Mouse (Mus musculus): ENCODE data around the gene Rpl23. TPM values are rescaled to one million over a fixed set of nuclear protein-coding genes. Genes with fewer than 3 reads are reported as not detected.

The Rpl23 gene
- 1,000 to 10,000 TPM in 1 of 2 experiments, 100 to 1,000 TPM in 1; 884 to 1,093 TPM for polyA plus RNA-seq (2017; shearing (Covaris generic))

DNA sequence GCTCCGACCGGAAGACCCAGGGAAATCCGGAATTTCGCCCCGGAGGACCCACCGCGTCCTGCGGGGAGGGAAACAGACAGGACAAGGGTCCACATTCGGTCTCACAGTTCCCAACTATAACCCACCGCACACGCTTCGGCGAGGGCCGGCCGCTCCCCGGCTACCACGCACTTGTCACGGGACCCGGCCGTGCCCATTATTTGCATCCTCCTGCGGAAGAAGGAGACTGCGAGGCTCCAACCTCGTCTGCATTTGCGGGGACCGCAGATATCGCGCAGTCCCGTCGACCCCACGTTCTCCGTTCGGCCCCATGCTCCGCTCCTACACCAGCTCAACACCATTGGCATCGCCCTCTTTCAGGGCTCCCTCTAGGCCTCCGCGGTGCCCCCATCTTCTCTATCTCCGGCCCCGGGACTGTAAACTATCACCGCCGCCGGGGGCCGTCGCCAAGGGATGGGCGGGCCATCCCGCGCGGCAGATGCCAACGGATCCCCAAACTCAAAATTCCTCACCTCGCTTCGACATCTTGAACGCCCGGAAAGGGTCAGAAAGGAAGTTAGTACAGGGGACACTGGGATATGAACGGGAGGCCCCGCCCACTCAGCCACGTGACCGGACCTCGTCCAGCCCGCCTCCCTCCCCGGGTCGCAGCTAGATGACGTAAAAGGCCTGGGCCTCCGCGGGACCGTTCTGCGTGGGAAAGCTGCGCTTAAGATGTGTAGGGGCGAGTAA is at the start of gene Rpl23:
Rpl23 (minus strand) TSS at position 606 of the 732 bp plus-strand sequence.
- ATAC-seq = peak; percentile 91

DNA sequence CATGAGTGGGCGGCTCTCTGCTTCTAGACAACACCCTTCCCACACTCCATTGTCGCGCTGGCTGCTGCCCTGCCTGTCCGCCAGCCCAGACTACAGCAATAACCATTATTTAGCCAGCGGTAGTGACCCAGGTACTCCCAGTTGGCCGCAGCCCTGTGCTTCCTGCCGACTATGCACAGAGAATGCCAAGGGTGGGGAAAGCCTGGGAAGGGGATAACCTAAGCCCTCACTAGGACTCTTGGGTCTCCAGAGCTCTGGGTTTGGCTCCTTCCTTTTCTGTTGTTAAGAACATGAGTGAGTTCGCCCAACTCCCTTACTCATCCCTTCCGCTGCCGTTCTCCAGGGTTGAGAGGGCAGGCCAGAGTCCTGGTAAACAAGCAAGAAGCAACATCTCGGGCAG is 49.8 kb upstream of the Rpl23 start:
- ATAC-seq = no peak

DNA sequence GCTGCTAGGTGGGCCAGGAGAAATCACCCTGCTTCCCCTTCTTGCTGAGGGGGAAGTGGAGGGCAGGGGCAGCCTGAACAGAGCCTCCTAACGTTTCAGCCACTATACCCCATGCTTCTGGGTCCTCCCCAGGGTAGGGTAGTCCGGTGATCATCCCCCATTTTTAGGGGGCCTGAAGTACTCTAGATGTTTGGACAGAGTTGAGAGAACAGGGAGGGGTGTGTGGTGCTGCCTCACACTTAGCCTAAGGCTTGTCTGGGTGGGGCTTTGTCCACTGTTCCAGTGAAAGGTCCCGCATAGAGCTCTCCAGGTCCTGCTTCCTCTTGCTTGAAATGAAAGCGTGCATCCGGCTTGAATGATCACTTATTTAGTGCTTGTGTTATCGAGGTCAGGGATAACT is 48.3 kb upstream of the Rpl23 start:
- no peak for ATAC-seq

DNA sequence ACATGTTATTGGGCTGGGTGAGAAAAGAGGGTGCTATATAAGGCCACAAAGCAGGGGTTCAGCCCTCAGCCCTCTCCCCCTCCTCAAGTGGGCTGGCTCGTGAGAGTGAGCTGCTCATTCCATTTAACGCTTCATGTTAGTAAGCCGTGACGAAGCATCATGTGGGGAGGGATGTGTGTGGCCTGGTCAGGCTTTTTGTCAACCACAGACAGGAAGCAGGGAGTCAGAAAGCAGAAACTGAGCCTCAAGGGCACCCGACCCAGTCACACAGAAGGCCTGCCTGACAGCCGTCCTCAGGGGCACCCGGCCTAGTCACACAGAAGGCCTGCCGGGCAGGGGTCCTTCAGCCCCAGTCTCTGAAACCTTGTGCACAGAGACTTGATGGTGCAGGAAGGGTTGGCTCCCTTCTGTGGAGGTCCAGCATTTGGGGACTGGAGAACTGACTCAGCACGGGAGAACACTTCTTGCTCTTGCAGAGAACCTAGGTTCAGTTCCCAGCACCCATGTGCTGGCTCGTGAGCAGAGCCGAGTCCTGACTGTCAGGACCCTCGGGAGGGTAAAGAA is 47.8 kb upstream of the Rpl23 start:
- peak; percentile 44 for ATAC-seq

GRCm38 (mm10) chr11:97829365-97829764 is 47.1 kb upstream of the Rpl23 start:
- no peak for ATAC-seq

DNA sequence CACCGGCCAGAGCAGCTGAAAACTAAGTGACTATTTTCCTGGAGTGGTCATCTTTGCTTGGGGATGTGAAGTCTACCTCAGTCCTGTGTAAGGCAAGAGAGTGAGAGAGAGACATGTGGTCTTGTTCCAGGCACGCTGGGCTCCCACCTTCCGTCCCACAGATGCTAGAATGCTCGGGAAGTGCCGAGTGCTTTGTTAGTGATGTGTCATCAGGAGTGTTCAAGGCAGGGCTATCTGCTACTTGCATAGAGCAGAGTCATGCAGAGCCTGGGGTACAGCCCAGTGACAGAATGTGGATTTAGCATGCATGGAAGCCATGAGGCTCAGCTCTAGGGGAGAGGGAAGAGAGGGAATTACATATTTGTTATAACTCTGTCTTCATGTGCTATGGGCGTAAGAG is 45.4 kb upstream of the Rpl23 start:
- no peak for ATAC-seq

DNA sequence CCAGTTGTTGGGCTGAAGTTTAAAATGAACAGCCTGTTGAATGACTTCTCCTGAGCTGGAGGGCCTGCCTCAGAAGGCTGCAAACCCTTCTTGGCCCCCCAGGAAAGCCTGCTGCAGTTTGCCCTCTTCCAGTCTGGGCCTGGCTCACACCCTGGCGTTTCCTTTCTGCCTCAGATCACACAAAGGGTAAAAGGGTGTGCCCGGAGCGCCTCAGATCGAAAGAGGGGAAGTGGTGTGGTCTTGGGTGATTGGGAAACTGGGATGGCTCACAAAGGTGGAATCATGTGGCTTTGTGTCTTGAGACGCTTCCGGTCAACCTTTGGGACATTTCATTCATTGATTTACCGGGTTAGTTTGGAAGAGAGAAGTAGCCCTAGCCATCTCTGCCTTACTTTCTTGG is 44.2 kb upstream of the Rpl23 start:
- ATAC-seq = no peak

DNA sequence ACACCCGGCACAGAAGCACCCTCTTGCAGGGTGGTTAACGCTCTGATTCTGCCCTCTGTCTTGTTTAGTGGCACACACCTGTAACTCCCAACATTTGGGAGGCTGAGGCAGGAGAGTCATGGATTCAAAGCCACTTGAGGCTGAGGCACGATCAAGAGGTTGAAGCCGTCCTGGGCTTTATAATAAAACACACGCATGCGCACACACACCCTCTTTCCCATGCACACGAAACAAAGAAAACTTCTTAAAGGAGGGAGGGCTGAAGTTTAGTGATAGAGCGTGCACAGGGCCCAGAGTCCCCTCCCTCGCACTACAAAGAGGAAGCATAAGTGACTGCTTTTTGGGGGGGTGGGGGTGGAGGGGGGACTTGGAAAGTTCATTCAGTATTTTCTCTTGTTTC is 43.7 kb upstream of the Rpl23 start:
- no peak for ATAC-seq

DNA sequence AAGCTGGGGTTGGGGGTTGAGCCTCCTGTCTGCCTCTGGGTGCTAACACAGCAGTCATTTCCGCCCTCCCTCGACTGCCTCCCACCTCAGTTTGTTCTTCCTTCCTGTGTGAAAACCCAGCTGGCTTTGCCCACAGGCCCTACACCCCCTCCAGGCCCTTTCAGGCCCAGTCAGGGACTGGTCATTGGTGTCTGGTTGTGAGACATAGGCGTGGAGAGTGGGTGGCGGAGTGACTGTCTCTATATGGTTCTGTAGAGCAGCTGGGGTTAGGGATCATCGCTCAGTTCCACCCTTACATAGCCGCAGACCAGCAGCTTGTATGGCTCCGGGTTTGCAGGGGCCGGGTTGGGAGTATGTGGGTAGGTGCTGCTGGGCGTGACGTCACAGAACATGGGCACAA is 43.1 kb upstream of the Rpl23 start:
- ATAC-seq = peak; percentile 72

DNA sequence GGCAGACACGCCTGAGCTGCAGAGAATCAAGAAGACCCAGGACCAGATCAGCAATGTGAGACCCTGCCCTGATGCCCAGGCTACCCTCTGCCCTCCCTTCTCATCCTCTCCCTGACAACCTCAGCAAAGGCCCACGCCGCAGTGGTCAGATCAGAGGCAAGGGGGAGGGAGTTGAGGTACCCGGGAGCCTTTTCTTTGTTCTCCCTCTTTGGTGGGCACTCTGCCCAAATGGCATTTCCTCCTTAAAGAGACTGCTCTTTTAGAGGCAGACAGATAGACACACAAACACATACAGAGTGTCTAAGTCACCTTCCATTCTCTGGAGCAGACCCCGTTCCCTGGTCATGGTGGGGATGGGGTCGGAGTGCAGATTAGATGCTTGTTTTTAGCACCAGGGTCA is 42.7 kb upstream of the Rpl23 start:
- no peak for ATAC-seq

GRCm38 (mm10) chr11:97824168-97824567 is 41.9 kb upstream of the Rpl23 start:
- no peak for ATAC-seq

- no peak for ATAC-seq
Observed at GRCm38 (mm10) chr11:97822840-97823603, 40.8 kb upstream of the Rpl23 start.

- peak; percentile 82 for ATAC-seq
Observed at GRCm38 (mm10) chr11:97821401-97822064, 39.3 kb upstream of the Rpl23 start.

DNA sequence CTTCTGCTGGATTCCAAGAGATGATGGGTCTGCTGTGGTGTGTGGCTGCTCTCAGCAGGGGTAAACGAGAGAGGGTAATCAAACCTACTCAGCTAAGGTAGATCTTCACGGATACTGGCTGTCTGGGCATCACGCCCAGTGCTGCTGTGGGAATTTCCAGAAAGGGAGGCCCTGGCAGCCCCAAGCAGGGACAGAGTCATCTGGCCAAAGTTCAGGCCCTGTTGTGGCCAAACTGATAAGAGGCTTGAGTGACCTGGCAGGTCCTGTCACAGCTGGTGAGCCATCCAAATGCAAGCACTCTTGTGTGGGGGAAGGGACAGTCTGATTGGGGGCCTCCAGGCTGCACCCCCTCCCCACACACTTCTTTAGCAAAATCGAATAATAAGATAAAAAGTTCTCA is 38.6 kb upstream of the Rpl23 start:
- no peak for ATAC-seq

DNA sequence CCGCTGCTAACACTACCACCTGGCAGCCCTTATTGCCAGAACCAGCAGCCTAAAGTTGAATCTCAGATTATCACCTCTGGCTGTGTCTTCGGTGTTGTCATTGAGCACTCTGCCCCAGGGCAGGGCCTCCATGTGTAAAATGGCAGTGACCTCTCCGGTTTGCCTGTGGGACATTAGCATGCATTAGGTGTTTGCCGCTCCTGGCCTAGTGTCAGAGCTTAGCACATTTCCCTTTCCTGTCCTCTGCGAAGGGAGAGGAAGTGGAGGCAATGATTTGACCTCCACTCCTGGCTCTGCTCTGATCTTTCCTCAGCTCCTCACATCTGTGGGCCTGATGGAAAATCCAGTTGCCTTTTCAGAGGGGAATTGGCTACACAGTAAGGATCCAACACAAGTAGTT is 37.7 kb upstream of the Rpl23 start:
- ATAC-seq = no peak

DNA sequence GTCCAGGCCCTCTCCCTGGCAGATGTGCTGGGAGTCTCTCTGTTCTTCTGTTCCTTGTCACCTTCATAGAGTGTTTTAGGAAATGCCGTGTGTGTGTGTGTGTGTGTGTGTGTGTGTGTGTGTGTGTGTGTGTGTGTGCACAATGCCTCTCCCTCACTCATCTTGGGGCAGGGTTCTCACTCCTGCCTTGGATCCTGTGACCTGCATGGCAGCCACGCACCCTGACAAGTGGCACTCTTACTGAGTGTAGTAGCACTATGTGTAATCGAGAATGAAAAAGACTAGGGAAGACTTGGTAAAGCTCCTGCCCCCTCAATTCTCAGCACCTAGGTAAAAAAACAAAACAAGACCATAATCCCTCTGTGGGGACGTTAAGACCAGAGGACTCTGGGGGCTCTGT is 36.9 kb upstream of the Rpl23 start:
- ATAC-seq = no peak

GRCm38 (mm10) chr11:97818571-97818970 is 36.3 kb upstream of the Rpl23 start:
- ATAC-seq = no peak

DNA sequence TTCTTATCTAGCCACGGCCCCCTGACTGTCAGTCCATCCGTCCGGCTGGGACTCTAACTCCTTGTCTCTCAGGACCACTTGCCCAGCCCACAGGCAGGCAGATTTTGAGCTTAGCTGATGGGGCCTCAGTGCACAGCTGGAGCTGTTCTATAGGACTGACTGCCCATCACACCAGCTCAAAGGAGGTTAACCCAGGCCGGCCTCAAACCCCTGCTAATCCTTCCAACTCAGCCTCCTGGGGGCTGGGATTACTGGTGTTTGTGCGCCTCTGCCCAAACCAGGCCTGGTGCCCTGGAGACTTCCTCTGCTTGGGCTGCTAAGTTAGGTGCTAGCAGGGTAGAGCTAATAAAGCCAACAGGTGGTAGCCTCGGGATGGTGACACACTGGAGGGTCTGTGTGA is 35.8 kb upstream of the Rpl23 start:
- ATAC-seq = no peak

DNA sequence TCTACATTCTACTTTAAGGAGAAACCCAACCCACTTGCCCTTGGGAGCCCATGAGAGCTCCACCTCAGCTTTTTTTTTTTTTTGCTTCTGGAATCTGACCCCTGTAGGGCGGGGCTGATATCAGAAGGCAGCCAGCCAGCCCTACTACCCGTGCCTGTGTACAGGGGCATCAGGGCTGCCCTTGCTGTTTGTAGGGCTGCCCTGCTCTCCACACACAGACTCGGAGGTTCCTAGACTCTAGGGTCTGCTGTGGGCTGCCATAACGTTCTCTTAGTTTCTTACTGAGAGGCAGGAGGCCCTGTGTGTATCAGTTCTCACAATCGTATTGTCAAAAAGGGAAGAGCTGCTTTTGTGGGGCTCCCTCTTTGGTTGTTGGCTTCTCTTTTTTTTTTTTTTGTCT is 35.1 kb upstream of the Rpl23 start:
- no peak for ATAC-seq

GRCm38 (mm10) chr11:97816916-97817315 is 34.7 kb upstream of the Rpl23 start:
- ATAC-seq = no peak

DNA sequence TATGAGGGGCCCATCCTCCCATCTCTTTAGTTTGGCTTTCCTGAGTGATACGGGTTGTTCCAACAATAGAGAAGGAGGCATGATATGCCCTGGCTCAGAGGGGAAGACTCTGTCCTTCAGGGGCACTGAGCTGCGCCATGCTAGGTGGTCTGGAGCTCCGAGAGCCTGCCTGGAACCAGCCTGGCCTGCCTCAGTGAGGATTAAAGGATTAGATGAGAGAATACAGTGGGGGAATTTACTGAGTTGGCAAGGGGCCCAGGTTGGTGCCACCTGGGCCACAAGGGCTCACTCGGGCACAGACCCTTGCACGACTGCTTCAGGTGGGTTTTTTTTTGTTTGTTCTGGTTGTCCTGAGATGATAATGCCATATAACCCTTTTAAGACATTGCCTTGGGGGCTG is 33.9 kb upstream of the Rpl23 start:
- no peak for ATAC-seq

- ATAC-seq = no peak
Observed at GRCm38 (mm10) chr11:97815736-97816135, 33.5 kb upstream of the Rpl23 start.

DNA sequence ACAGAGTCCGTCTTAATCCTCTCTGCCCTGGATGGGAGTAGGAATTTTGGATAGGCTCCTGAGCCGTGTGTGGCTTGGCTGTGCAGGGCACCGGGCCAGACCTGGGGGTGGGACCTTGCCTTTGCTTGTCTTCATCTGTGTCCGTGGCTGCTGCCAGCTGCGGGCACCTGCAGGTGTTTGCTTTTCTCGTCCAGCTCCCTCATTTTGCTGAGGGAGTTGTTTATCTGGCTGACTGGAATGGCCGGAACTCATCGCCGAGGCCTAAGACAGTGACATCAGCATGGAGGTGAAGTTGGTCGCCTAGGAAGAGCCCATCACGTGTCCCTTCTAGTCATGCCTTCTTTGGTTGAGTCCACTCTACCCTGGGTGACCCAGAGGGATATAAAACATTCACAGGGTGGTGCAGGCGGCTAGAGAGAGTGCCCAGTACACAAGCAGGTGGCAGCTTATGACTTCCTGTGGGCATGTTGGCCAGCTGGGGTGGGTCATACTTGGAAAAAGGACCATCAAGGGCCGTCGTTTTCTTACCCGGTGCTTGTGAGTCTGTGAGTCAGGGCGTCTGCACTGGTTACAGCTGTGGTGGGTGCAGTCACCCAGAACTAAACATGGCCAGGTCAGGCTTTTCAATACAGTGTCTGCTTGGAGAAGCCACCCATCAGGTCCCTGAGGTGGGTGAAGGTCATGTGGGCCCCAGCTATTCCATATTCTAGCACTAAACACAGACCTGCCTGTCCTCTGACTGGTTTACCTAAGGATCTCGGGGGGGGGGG is 31.7 kb upstream of the Rpl23 start:
- no peak for ATAC-seq

All from CD4-positive, CD25-positive, alpha-beta regulatory T cell, adult 4 months (primary cell).